Mouse (Mus musculus) heart, postnatal 0 days (tissue): ENCODE measurements around the gene Pfkfb4. TPM values are rescaled to one million over a fixed set of nuclear protein-coding genes. Genes with fewer than 3 reads are reported as not detected.

Experiments used
- ATAC-seq: fragments of 200-750 bp; cut with Nextera tagmentation; 2 replicates; pipeline ENCODE4 v1.8.0; 2017; ENCODE audit warnings: low read depth, moderate number of reproducible peaks, moderate library complexity; ENCODE audit not compliant: insufficient read depth
- DNase-seq: peaks from one replicate; pipeline ENCODE4 v3.0.0-alpha.2; 2016; ENCODE audit warnings: low spot score
- H3K27ac ChIP-seq: fragments of 300-500 bp; sonication (generic); 2 replicates; pipeline ENCODE4 v1.5.1; 2014; ENCODE audit warnings: low read depth, mild to moderate bottlenecking
- H3K27me3 ChIP-seq: fragments of 300-500 bp; sonication (generic); 2 replicates; pipeline ENCODE4 v1.6.1; 2014; ENCODE audit warnings: low read length, mixed read lengths; ENCODE audit not compliant: control insufficient read depth, insufficient read depth
- H3K36me3 ChIP-seq: fragments of 300-500 bp; sonication (generic); replicated peaks from 2 replicates; pipeline ENCODE4 v1.6.1; 2014; ENCODE audit warnings: low read length, mixed read lengths; ENCODE audit not compliant: control insufficient read depth, insufficient read depth
- H3K4me1 ChIP-seq: fragments of 300-500 bp; sonication (generic); 2 replicates; pipeline ENCODE4 v1.6.1; 2014; ENCODE audit warnings: antibody characterized with exemption; ENCODE audit not compliant: control insufficient read depth, insufficient read depth
- H3K4me2 ChIP-seq: fragments of 300-500 bp; sonication (generic); 2 replicates; pipeline ENCODE4 v1.6.1; 2014; ENCODE audit warnings: low read depth, mild to moderate bottlenecking, low read length, moderate library complexity
- H3K4me3 ChIP-seq: fragments of 300-500 bp; sonication (generic); 2 replicates; pipeline ENCODE4 v1.5.1; 2014; ENCODE audit warnings: low read depth, low read length
- H3K9ac ChIP-seq: fragments of 300-500 bp; sonication (generic); replicated peaks from 2 replicates; pipeline ENCODE4 v1.6.1; 2014; ENCODE audit warnings: low read depth, low read length, mixed read lengths
- H3K9me3 ChIP-seq: fragments of 300-500 bp; sonication (generic); replicated peaks from 2 replicates; pipeline ENCODE4 v1.6.1; 2016; ENCODE audit warnings: low read length; ENCODE audit not compliant: control insufficient read depth
- CTCF ChIP-seq: IDR thresholded peaks from 2 replicates; pipeline ENCODE4 v1.5.1; 2016; ENCODE audit warnings: antibody characterized with exemption, control low read depth, low read depth
- EP300 ChIP-seq: IDR thresholded peaks from 2 replicates; pipeline ENCODE4 v1.6.1; 2016; ENCODE audit warnings: antibody characterized with exemption, low read depth
- WGBS: fragments of 180-500 bp; shearing (Covaris S2); extraction: QIAGEN DNeasy Blood & Tissue Kit; methylation state at CpG from one replicate; pipeline ENCODE4 v1.1.7; 2014; 5-methylcytosine and 5-hydroxymethylcytosine counted together
- polyA plus RNA-seq: library from polyadenylated mRNA; unstranded; fragments of >200 nt; fragmentation: Nextera tagmentation; extraction: Ambion mirVana; gene quantifications from 2 replicates; pipeline ENCODE4 v1.2.1, GENCODE M21; 2015
- total RNA-seq: library from RNA; depleted of rRNA; stranded (reverse); fragments of >200 nt; gene quantifications from 2 replicates; pipeline ENCODE4 v1.2.3, GENCODE M21; 2014; ENCODE audit warnings: low replicate concordance

The Pfkfb4 gene
- total and polyA plus RNA-seq, 2 experiments from 2014 or later = 3.1 to 4.0 TPM

GRCm38 (mm10) chr9:108976483-108976882 lies 15.1 kb upstream of the Pfkfb4 start:
- no peaks in the 10 kb centered on the region for H3K4me1 ChIP-seq
- no peaks in the 10 kb centered on the region for H3K9me3 ChIP-seq
- no peak overlapping the region for H3K4me2 ChIP-seq
- WGBS = 75% methylated on average over 9 of the region's 9 CpGs
- H3K27ac ChIP-seq = no peak overlapping the region
- TF ChIP-seq EP300 (no peak), CTCF (no peak)
- H3K9ac ChIP-seq = no peak overlapping the region
- H3K4me3 ChIP-seq = no peak overlapping the region
- H3K36me3 ChIP-seq = no peaks in the 10 kb centered on the region
- ATAC-seq = no peak
- no peaks in the 10 kb centered on the region for H3K27me3 ChIP-seq
- no peak for DNase-seq

DNA sequence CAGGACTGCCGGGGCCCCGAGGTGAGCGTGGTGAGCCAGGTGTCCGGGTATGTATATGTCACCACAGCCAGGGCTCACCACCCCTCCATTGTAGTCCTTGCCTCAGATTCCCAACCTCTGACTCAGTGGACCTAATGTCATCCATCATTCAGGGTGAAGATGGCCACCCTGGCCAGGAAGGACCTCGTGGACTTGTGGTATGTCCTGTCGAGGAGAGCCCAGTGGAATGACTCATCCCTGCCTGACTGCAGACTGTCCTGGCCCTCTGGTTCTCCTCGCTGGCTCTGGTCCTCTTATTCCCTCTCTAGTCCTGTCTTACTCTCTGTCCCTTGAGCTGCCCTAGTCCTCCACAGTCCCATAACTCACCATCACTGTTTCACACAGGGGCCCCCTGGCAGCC lies 13.6 kb upstream of the Pfkfb4 start:
- TF ChIP-seq CTCF = no peak
- no peak for TF ChIP-seq EP300
- no peak for ATAC-seq

DNA sequence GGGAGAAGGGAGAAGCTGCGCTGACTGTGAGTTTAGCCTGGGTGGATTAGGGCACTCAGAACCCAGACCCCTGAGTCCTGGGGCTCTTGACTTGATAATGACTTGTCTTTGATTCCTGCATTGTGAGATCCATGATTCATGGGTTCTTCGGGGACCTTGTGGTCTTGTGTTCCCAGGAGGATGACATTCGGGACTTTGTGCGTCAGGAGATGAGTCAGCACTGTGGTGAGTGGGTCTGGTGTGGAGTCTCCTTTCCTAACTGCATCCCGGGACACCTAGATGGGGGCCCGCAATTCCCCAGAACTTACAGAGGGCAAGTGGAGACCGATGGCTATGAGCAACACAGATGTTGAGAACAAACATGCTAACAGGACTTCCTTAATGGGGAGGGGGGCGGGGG lies 9.1 kb upstream of the Pfkfb4 start:
- DNase-seq (no peak), ATAC-seq (no peak)
- H3K9ac ChIP-seq = no peak overlapping the region
- WGBS = 76% methylated on average over 8 of the region's 8 CpGs
- no peak for TF ChIP-seq CTCF
- no peak for TF ChIP-seq EP300
- H3K27ac ChIP-seq = no peak overlapping the region
- no peaks in the 10 kb centered on the region for H3K4me1 ChIP-seq
- no peaks in the 10 kb centered on the region for H3K36me3 ChIP-seq
- no peak overlapping the region for H3K4me3 ChIP-seq
- H3K9me3 ChIP-seq = no peaks in the 10 kb centered on the region
- H3K4me2 ChIP-seq = no peak overlapping the region
- H3K27me3 ChIP-seq = no peaks in the 10 kb centered on the region

More for the DNA sequence above, 13.6 kb upstream of the Pfkfb4 start:
- Histone ChIP-seq H3K4me1 (no peaks in the 10 kb centered on the region), H3K27ac (no peak overlapping the region), H3K4me3 (no peak overlapping the region), H3K9ac (no peak overlapping the region), H3K4me2 (no peak overlapping the region), H3K36me3 (no peaks in the 10 kb centered on the region), H3K9me3 (no peaks in the 10 kb centered on the region), H3K27me3 (no peaks in the 10 kb centered on the region)
- no peak for DNase-seq
- WGBS = 56% methylated on average over 7 of the region's 7 CpGs

DNA sequence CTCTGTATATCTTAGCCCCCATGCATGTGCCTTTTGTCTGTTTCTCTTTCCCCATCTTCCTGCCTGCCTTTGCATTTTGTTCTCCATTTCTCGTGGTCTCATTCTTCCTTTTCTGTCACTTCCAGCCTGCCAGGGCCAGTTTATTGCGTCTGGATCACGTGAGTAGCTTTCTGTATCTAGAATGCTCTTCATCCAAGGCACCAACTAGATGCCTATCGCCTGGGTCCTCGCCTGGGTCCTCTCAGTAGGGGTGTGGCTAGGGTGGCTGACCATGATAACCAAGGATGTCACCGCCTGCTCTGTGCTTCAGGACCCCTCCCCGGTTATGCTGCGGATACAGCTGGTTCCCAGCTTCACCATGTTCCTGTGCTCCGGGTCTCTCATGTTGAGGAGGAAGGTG lies 8.4 kb upstream of the Pfkfb4 start:
- Histone ChIP-seq H3K9ac (no peak overlapping the region), H3K4me1 (peaks cover 4% of the 10 kb centered on the region; the same call in 1 of the 2 replicates), H3K27ac (no peak overlapping the region), H3K9me3 (no peaks in the 10 kb centered on the region), H3K27me3 (no peaks in the 10 kb centered on the region), H3K36me3 (no peaks in the 10 kb centered on the region), H3K4me3 (no peak overlapping the region), H3K4me2 (no peak overlapping the region)
- no peak for ATAC-seq
- WGBS = 64% methylated on average over 9 of the region's 9 CpGs
- no peak for TF ChIP-seq CTCF
- no peak for TF ChIP-seq EP300
- DNase-seq = no peak

DNA sequence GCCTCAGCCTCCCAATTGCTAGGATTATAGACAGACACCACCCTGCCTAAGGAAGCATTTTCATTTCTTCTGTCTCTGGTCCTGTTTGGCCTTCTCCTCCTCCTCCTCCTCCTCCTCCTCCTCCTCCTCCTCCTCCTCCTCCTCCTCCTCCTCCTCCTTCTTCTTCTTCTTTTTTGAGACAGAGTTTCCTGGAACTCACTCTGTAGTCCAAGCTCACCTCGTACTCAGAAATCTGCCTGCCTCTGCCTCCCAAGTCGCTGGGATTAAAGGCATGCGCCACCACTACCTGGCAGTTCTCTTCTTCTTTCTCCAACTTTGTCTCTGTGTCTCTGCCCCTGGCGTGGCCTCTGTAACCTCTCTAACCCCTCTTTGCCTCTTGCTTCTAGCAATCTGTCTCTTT lies 5.9 kb upstream of the Pfkfb4 start, which contains the start of gene Ucn2:
Ucn2 (plus strand) TSS at position 301 of the 400 bp plus-strand sequence.
- H3K9ac ChIP-seq = no peak within 1 kb of the TSS
- no peak for DNase-seq
- H3K4me2 ChIP-seq = no peak within 1 kb of the TSS
- WGBS = 77% methylated on average over 4 of the region's 4 CpGs
- no peak within 1 kb of the TSS for H3K4me3 ChIP-seq
- H3K36me3 ChIP-seq = no peaks in the 10 kb centered on the region
- no peaks in the 10 kb centered on the region for H3K27me3 ChIP-seq
- no peaks in the 10 kb centered on the region for H3K9me3 ChIP-seq
- H3K27ac ChIP-seq = no peak within 1 kb of the TSS
- no peak for ATAC-seq
- no peak for TF ChIP-seq EP300
- TF ChIP-seq CTCF = no peak
- peaks cover 28% of the 10 kb centered on the region for H3K4me1 ChIP-seq

- no peaks in the 10 kb centered on the region for H3K9me3 ChIP-seq
- 24% methylated on average over 15 of the region's 15 CpGs for WGBS
These were observed 3.8 kb upstream of the Pfkfb4 start for GRCm38 (mm10) chr9:108987704-108988350.

More at GRCm38 (mm10) chr9:108987704-108988350, 3.8 kb upstream of the Pfkfb4 start:
- Histone ChIP-seq H3K4me2 (peak overlapping the region; percentile 43), H3K9ac (no peak overlapping the region), H3K4me3 (0 out of 2 replicates have a peak overlapping the region, but pooled peaks have one; percentile 9), H3K27ac (no peak overlapping the region), H3K4me1 (peaks cover 34% of the 10 kb centered on the region), H3K36me3 (no peaks in the 10 kb centered on the region), H3K27me3 (no peaks in the 10 kb centered on the region)
- TF ChIP-seq EP300 = no peak
- no peak for TF ChIP-seq CTCF
- DNase-seq (no peak), ATAC-seq (no peak)
